Mouse (Mus musculus) lung, embryonic 16.5 days (tissue): ENCODE measurements around the gene Gm2001. TPM values are rescaled to one million over a fixed set of nuclear protein-coding genes. Genes with fewer than 3 reads are reported as not detected.
"Not testable (repeated sequence)": the region's sequence is repeated elsewhere in the genome, so short reads cannot be mapped to it uniquely, and the experiment has no call there.

Source experiments
- ATAC-seq: fragments of 200-750 bp; cut with Nextera tagmentation; 2 replicates; pipeline ENCODE4 v1.8.0; 2017; ENCODE audit warnings: low read depth, mild to moderate bottlenecking, moderate library complexity
- H3K27ac ChIP-seq: fragments of 300-500 bp; sonication (generic); 2 replicates; pipeline ENCODE4 v1.5.1; 2014; ENCODE audit warnings: mild to moderate bottlenecking, control low read depth, low read length
- H3K27me3 ChIP-seq: fragments of 300-500 bp; sonication (generic); 2 replicates; pipeline ENCODE4 v1.6.1; 2014; ENCODE audit warnings: low read depth, low read length, mixed read lengths; ENCODE audit not compliant: control insufficient read depth, insufficient read depth
- H3K36me3 ChIP-seq: fragments of 300-500 bp; sonication (generic); 2 replicates; pipeline ENCODE4 v1.6.1; 2014; ENCODE audit warnings: low read length; ENCODE audit not compliant: control insufficient read depth, insufficient read depth
- H3K4me1 ChIP-seq: fragments of 300-500 bp; sonication (generic); replicated peaks from 2 replicates; pipeline ENCODE4 v1.6.1; 2014; ENCODE audit warnings: low read length, mixed read lengths; ENCODE audit not compliant: control insufficient read depth, insufficient read depth
- H3K4me2 ChIP-seq: fragments of 300-500 bp; sonication (generic); 2 replicates; pipeline ENCODE4 v1.6.1; 2014; ENCODE audit warnings: low read depth, low read length, control low read depth
- H3K4me3 ChIP-seq: fragments of 300-500 bp; sonication (generic); 2 replicates; pipeline ENCODE4 v1.5.1; 2014; ENCODE audit warnings: mild to moderate bottlenecking, low read length, control low read depth
- H3K9ac ChIP-seq: fragments of 300-500 bp; sonication (generic); 2 replicates; pipeline ENCODE4 v1.6.1; 2014; ENCODE audit warnings: low read length, control low read depth
- H3K9me3 ChIP-seq: fragments of 300-500 bp; sonication (generic); 2 replicates; pipeline ENCODE4 v1.6.1; 2016; ENCODE audit warnings: low read length; ENCODE audit not compliant: control insufficient read depth
- WGBS: fragments of 180-500 bp; shearing (Covaris S2); extraction: QIAGEN DNeasy Blood & Tissue Kit; methylation state at CpG from one replicate; pipeline ENCODE4 v1.1.7; 2014; 5-methylcytosine and 5-hydroxymethylcytosine counted together
- polyA plus RNA-seq: library from polyadenylated mRNA; unstranded; fragments of >200 nt; fragmentation: Nextera tagmentation; extraction: Ambion mirVana; gene quantifications from 2 replicates; pipeline ENCODE4 v1.2.1, GENCODE M21; 2015

Gene Gm2001
- polyA plus RNA-seq, 1 experiment from 2014 or later = not detected

DNA sequence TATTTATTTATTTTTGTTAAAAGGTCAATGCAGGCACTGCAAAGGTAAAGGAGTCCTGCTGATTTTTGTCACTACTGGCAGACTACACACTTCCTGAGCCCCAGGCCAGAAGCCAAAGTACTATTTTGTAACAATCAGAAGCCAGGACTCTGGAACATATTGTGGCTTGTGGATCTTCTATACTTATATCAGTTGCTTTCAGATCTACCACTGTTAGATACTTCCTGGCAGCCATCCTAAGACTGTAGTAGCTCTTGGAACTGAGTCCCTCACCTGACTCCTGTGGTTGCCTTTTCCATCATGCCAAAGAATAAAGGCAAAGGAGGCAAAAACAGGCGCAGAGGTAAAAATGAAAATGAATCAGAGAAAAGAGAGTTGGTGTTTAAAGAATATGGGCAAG lies 46.9 kb downstream of the Gm2001 start, which contains the start of gene Gm21936:
Gene Gm21936, plus strand, starts transcription at position 301 of the 400 bp plus-strand sequence.
- not testable (repeated sequence) for H3K4me3 ChIP-seq, H3K36me3 ChIP-seq, H3K27ac ChIP-seq, H3K4me1 ChIP-seq, ATAC-seq, H3K4me2 ChIP-seq, H3K9ac ChIP-seq, H3K27me3 ChIP-seq, H3K9me3 ChIP-seq
- 82% methylated on average over 1 of the region's 1 CpGs for WGBS

Other genes starting within 250 kb of the Gm2001 start
- not detected in 2 replicates for gene Oog1, start 239.7 kb downstream of the Gm2001 start, polyA plus RNA-seq
- gene Gm4027, start 223.5 kb downstream of the Gm2001 start, polyA plus RNA-seq = not detected in 2 replicates
- not detected in 2 replicates for gene Gm16381, start 197.7 kb downstream of the Gm2001 start, polyA plus RNA-seq
- not detected in 2 replicates for gene Gm21319, start 66.6 kb downstream of the Gm2001 start, polyA plus RNA-seq
- not detected in 2 replicates for gene Gm21936, start 46.8 kb downstream of the Gm2001 start, polyA plus RNA-seq
- gene BB287469, start 25.8 kb downstream of the Gm2001 start, polyA plus RNA-seq = not detected in 2 replicates
- gene Gm2016, start 31.7 kb upstream of the Gm2001 start, polyA plus RNA-seq = not detected in 2 replicates
- gene Gm2022, start 53.0 kb upstream of the Gm2001 start, polyA plus RNA-seq = not detected in 2 replicates
- not detected in 2 replicates for gene Gm2035, start 77.5 kb upstream of the Gm2001 start, polyA plus RNA-seq
- not detected in 2 replicates for gene Gm2042, start 111.7 kb upstream of the Gm2001 start, polyA plus RNA-seq
- not detected in 2 replicates for gene Gm2075, start 169.5 kb upstream of the Gm2001 start, polyA plus RNA-seq
- not detected in 2 replicates for gene Gm6803, start 176.4 kb upstream of the Gm2001 start, polyA plus RNA-seq
- not detected in 2 replicates for gene Gm2056, start 184.7 kb upstream of the Gm2001 start, polyA plus RNA-seq
- gene Gm16368, start 241.4 kb upstream of the Gm2001 start, polyA plus RNA-seq = not detected in 2 replicates